Mouse (Mus musculus) kidney, adult 11 months (tissue): ENCODE measurements around the gene Prkn.
A peak's percentile ranks its signal among the peaks of the same experiment; 100 is the strongest.

Source experiments
- DNase-seq: peaks from one replicate; pipeline ENCODE4 v3.0.0; 2022

Gene Prkn

GRCm38 (mm10) chr17:12050261-12050660, 1210.1 kb downstream of the Prkn start:
- DNase-seq = no peak

- DNase-seq = no peak
These were observed 1210.8 kb downstream of the Prkn start for GRCm38 (mm10) chr17:12051031-12051430.

- DNase-seq = no peak
These were observed 1212.5 kb downstream of the Prkn start for GRCm38 (mm10) chr17:12052651-12053050.

- DNase-seq = no peak
These were observed 1218.9 kb downstream of the Prkn start for GRCm38 (mm10) chr17:12059041-12059440.

- no peak for DNase-seq
These were observed 1221.2 kb downstream of the Prkn start for GRCm38 (mm10) chr17:12061381-12061780.

- no peak for DNase-seq
These were observed 1222.7 kb downstream of the Prkn start for GRCm38 (mm10) chr17:12062861-12063260.

GRCm38 (mm10) chr17:12063533-12063932, 1223.3 kb downstream of the Prkn start:
- no peak for DNase-seq

- no peak for DNase-seq
These were observed 1225.9 kb downstream of the Prkn start for GRCm38 (mm10) chr17:12066054-12066453.

- no peak for DNase-seq
These were observed 1236.6 kb downstream of the Prkn start for GRCm38 (mm10) chr17:12076816-12077215.

- peak; percentile 15 for DNase-seq
These were observed 1240.7 kb downstream of the Prkn start for GRCm38 (mm10) chr17:12080656-12081495.

GRCm38 (mm10) chr17:12082201-12082600, 1242.0 kb downstream of the Prkn start:
- DNase-seq = no peak

GRCm38 (mm10) chr17:12090261-12090927, 1250.2 kb downstream of the Prkn start:
- DNase-seq = no peak

GRCm38 (mm10) chr17:12092901-12093564, 1252.8 kb downstream of the Prkn start:
- DNase-seq = no peak

- no peak for DNase-seq
These were observed 1253.8 kb downstream of the Prkn start for GRCm38 (mm10) chr17:12094016-12094415.

- DNase-seq = no peak
These were observed 1254.8 kb downstream of the Prkn start for GRCm38 (mm10) chr17:12094827-12095590.

- DNase-seq = no peak
These were observed 1259.2 kb downstream of the Prkn start for GRCm38 (mm10) chr17:12099415-12099814.

GRCm38 (mm10) chr17:12102326-12102725, 1262.1 kb downstream of the Prkn start:
- DNase-seq = no peak

GRCm38 (mm10) chr17:12103781-12104180, 1263.6 kb downstream of the Prkn start:
- DNase-seq = no peak

GRCm38 (mm10) chr17:12104245-12104644, 1264.1 kb downstream of the Prkn start:
- DNase-seq = no peak

GRCm38 (mm10) chr17:12104690-12105089, 1264.5 kb downstream of the Prkn start:
- DNase-seq = no peak

GRCm38 (mm10) chr17:12106255-12106654, 1266.1 kb downstream of the Prkn start:
- no peak for DNase-seq
